Mouse (Mus musculus) left cerebral cortex, adult 8-10 months (tissue): ENCODE measurements at regions not wholly inside any gene's neighbourhood (a gene's known extent, or its start where the extent isn't known, plus 50 kb on each side); places are given as distances from the start of the nearest gene placed in this dataset.
A peak's percentile ranks its signal among the peaks of the same experiment; 100 is the strongest.

Experiments used
- DNase-seq, 2 experiments: peaks; one replicate each; pipeline ENCODE4 v3.0.0; 2022; ENCODE audit warnings: low spot score in 2 of 2

DNA sequence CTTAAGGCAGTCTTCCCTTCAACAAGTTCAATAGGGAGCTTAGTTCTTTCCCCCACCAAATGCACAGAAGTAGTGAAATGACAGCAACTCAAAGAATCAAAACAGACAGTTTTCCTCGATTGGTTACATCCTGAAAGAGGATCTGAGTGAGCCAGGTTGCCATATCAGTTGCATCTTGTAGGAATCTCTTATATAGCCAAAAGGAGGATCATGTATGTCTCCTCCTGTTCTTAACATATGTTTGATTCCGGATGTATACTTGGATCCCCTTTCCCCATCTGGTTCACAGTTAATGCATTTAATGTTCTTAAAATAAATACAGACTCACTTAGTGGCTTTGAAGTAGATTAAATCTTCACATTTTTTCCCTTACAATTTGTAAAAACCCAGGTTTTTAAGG, 1224.0 kb upstream of the Flrt2 start:
- no peak for DNase-seq

DNA sequence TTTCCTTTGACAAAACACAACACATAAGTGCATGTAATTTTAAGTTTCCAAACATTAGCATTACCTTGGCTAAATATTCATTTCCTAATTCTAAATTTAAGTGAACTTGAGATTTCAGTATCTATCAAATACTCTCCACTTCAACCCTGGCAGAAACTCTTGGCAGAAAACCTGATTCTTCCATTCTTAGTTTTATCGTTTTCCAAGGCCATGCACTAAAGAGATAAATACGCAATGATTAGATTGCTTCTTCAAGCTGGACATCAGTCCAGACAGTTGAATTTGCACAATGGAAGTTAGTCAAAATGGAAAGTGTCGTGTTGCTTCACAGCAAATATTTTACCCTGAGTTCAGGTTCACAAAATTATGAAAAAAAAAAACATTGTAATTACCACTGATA, 1223.4 kb upstream of the Flrt2 start:
- no peak for DNase-seq

DNA sequence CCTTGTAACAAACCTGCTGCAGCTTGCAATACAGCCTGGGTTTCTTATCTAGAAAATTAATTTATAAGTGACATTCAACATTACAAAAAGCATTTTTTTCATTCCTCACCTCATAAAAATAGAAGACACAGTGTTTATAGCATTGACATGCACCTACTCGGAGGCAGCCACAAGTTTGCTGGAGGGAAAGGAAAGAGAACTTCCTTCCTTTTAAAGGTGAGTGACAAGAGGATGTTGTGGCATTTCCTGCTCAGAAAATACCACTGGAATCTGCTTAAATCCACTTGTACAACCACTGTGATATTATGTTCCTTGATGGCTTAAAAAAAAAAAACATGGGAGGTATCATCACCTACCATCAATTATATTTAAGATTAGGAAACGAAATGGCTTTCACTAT, 1222.2 kb upstream of the Flrt2 start:
- no peak for DNase-seq

DNA sequence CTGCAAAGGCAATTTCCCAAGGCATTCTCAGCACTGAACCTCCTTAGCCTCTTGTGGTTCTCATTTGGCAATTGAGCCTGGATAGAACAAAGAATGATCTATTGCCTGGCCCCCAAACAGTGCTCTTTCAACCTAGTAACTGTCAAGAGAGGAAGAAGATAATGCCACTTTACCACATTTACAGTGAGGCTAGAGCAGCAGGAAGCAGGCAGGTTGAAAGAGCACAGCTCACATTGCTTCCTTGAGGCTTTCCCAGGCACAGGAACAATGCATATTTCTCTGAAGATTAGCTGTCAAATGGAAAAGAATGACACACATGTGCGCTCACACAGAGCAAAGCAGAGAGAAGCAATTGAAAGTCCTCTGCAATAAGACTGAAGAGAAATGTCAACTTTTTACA, 1221.0 kb upstream of the Flrt2 start:
- DNase-seq: no peak

DNA sequence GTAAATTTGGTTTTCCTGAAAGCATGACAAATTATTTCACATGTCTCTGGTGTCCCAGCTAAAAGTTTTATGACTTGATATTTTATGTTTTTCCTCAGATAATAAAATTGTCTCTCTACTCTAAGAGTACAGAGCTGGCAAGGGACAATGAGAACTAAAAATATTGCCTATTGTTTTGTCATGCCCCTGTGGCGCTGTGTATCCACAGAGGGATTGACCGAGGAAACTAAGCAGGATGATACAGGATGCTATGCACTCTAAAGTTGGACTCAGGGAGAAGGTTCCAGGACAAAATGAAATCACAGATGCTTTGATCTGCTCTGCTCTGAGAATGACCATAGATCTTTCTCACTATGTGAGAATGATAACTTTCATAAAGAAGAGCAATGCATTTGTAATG, 1203.3 kb upstream of the Flrt2 start:
- DNase-seq: no peak

DNA sequence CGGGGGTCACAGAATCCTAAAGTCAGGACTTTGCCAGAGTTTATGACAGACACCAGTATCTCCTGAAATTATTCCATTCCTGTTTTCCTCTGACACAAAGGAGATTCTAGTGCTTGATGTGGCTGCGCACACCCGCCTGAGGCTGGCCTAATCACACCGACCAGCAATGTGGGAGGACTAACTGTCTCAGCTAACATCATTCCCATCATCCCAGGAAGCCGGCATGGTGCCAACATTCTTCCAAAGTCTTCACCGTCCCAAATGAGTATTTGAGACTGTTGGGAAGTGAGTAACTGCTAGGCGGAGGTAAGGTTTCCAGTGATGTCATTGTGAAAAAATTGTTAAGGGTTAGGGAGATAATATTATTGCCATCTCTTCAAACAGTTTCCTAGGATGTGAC, 1183.9 kb upstream of the Flrt2 start:
- no peak for DNase-seq

DNA sequence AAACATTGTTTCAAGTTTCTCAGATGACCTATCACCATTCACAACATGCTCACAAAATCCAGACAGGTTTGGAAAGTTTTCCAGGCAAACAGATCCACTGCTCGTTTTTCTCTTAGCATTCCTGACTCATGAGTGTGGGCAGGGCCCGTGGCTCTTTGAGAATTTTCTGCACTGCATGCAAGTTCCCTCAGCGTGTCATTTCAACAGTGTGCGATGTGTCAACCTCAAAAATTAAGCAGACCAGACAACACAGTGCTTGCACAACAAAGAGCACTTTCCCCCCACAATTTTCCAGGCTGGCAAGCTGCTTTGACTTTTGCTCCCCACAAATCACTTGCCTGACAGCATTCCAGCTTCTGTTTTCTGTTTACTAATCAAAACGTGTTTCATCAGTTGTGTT, 1182.2 kb upstream of the Flrt2 start:
- peak in 1 of 2 experiments; percentile 7 for DNase-seq

DNA sequence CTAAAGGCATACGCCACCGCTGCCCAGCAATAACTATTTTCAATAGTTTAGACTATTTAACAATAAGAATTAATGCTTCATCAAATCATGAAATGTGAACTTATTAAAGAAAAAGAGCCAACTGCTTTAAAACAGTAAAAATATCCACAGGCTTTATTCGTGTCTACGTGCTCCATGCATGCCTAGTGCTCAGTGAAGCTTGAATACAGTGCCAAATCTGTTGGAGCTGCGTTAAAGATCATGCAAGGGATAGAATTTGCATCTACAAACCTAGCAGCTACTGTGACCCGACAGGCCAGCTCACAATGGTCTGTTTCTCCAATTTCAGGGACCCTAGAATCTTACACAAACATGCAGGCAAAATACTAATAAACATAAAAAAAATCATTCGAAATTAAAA, 1147.3 kb upstream of the Flrt2 start:
- no peak for DNase-seq

DNA sequence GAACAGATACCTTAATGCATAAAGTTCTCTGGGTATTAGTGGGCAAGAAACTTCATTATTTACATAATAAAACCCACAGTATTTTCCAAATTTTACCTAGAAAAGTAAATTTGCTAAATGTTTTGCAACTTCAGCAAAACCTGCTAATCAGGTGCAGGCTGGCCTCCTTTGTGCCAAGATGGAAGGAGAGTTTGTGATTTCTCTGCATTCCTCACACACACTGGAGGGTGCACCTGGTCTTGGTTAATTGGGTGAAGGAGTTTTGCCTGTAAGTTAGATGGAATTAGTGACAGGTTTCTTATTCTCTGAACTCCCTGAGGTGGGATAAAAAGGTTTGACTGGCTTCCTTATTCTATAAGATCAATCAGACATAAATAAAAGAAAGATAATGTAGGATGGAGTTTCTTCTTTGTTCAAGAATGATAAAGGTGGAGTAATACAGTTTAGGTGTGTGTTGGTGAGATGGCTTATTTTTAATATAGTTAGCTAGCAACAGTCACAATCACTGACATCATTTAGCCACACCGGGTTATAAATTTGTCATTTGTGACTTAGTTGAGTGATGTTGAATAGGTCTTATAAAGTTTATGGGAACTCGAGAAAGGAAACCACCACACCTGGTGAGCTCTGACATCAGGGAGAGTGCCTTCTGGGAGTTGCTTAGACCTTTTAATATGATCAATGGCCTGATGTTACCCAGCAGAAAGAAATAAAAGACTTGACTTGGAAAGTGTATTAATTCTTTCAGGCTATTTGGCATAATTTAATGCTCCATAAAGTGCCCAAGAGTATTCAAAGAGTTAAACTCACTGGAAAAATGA, 1131.4 kb upstream of the Flrt2 start:
- no peak for DNase-seq

DNA sequence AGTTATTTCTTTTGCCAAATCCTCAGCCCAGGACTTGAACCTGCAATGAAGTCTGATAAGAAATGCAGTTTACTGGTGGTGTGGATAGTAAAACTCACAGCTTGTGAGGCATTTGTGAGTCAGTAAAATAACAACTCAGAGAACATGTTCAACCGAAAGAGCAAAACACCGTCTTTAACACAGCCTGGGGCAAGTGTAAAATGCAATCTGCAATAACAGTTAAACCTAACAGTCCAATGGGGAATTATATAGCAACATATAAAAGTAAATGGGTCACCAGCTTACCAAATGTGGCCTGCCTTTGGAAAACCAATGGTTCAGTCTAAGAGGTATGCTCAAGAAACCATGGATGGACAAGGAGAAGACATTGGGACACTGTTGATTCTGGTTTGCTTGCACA, 1117.0 kb upstream of the Flrt2 start:
- no peak for DNase-seq

DNA sequence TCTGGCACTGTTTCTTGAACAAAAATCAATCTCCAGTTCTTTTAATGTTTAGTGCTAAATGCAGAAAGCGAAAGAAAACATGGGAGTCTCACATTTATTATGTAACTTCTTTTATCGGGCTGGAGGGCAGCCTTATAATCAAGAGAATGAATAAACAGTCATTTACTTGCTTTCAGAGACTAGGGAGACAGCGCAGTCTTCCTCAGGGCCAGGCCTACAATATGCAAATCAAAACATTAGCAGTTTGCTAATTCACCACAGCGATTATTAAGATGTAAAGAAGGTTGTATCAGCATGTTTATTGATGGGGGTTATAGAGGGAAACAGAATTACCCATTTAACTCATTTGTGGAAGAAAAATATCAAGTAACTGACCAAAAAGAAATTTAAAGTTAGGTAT, 1111.7 kb upstream of the Flrt2 start:
- no peak for DNase-seq

DNA sequence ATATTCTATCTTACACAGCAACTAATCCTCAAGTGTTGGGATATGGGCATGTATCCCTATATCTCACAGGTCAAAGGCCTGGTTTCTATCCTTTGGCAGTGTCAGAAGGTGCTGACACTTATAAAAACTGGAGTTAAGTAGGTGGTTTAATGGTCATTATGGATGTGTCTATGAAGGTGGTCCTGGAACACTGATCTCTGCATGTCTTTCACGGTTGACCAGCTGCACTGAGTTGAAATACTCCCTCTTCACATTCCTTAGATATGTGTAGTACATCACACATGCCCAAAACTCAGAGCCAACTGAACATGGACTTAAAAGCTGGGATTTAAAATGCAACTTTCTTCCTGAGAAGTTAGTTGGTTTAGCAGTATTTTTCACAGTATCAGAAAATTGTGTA, 1107.7 kb upstream of the Flrt2 start:
- DNase-seq: no peak

DNA sequence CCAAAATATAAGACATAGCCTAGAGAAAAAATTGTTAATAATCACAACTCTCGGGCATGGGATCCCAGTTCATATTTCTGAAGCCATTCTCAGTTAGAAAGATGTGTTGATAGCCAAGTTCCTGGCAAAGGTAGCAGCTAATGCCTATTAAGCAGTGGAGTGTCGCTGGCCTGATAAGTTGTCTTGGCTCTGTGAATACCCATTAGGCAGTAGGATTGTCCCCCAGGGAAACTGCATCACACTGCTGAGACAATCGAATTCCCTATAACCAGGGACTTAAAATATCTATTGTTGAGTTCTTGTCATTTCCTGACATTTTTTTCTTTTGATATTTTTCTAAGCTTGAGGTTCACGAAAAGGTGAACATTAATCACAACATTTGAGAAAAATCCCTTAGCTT, 1105.0 kb upstream of the Flrt2 start:
- DNase-seq: no peak

DNA sequence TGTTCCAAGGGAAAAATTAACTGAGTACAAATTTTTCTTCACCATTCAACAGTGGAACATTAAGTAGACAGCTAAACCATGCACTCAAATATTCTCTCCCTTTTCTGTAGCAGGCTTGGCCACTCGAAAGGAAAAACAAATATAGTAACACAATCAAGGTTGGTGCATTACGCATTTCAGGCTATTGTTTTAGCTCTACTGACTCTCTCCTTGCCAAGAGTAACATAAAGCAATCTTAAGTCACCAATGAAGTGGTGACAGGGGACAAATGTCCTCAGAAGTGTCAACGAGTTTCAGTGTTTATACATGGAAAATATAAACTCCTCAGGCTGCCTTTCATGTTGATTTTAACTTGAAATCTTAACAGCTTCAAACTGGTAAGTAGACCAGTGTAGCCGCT, 1103.4 kb upstream of the Flrt2 start:
- DNase-seq: no peak

DNA sequence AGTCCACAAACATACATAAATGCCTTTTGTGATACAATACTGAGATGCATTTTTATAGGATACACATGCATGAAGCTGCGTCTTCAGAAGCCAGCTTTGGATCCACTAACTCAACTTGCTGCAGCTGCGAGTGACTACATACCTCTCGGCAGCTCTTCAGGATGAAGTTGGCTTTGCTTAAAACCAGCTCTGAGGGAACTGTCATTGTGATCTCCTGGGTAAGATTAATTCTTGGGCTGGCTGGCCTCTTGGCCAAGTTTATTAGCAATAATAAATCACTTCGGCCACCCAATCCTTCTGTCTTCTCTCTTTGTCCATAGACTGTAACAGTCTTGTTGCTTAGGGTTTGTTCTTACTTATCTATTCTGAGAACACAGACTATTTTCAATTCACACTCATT, 1103.0 kb upstream of the Flrt2 start:
- DNase-seq: no peak

DNA sequence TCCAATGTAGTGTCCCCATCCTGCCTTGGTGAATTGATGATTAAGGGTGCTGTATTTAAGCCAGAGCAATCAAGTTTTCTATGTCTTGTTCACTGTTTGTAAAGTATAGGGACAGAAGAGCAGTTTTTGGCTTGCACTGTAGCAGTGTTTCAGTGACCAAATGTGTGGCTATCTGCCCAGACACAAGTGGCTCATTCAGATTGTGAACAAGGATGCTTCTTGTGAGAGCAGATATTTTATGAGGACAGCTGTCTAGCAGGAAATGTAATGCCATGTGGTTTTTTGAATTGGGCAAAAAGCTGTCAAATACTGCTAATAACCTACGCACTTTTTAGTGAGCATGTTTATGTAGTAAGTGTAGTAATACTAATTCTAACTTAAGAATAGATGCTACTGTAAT, 1086.5 kb upstream of the Flrt2 start:
- DNase-seq: no peak

DNA sequence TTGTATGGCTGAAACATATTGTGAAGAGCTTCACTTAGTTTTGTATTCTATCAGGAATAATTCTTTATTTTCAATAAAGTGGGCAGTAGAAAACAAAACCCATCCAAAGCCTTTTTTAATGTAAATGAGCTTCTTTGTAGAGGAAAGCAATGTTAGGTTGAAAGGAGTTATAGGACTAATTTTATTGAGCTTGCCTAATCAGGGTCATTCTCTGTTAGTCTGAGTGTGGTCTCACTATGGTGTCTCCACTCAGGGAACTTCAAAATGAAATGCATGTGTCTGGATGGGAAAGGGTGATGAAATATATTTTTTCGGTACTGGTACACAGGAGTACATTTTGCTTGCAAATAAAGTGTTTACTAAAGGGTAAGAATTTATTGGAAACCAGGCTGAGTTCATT, 1055.5 kb upstream of the Flrt2 start:
- no peak for DNase-seq

DNA sequence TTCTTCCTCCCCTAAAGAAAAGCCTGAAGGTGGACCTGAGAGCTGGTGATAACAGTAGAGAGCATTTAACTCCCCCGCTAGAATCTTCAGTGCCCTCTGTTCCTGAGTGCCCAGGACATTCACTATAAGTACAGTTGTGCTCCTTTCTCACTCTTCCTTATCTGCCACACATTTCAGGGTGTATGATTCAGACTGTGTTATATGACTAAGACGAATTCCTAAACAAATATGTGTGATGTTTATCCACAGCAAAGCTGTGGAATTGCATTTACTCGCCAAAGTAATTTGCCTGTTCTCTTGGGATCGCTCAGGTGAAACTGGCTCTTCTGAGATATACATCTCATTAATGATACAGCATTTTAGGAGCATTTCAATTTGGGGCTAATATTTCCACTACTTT, 1051.9 kb upstream of the Flrt2 start:
- DNase-seq: no peak

DNA sequence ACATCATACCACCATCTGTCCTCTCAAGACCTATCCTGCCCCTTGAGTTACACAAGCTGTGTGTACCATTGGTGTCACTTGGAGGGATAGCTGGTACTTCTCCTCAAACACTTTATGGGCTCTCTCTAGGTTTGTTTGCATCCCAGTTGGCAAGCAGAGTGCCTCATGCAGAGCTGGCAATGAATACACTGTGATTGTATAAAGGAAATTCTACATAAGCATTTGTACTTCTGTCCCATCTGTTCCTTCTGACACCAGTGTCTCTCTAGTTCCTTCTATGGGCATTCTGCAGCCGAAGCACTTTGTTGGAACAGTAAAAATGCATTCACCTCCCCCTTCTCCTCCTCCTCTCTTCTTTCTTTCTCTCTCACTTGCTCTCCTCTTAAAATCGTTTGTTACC, 1046.7 kb upstream of the Flrt2 start:
- DNase-seq: peak; percentile 3 to 44

DNA sequence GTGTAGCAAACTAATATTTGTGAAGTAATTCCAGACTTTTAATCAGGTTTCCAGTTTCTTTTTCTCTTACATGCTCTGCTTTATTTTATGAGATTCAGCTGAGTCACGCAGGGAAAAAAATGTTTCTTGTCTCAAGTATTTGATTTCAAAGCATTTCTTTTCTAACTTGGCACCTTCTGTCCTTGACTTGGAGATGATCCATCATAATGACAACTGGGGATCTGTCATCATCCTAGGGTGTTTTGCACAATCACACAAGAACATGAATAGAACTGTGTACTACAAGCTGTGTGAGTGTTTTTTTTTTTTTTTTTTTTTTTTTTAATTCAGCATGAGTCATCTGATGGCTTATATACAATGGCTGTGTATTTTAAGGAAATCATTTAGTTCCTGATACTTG, 1022.0 kb upstream of the Flrt2 start:
- DNase-seq: peak in 1 of 2 experiments; percentile 24

DNA sequence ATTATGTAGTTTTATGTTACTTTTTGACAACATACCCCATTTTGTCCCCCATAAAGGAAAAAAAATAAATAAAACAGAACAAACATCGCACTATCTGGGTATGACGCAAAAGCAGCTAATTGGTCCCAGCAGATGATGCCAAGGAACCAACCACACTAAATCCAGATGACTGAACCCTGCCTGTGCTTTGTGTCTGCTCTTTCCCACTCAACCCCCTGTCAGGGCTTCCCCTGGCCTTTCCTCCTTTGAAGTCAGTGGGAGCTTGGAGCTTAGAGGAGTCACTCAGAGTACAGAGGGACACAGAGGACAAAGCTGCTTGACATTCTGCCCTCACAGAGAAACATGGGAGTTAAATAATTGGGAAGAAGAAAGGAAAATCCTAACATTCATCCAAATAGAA, 1017.1 kb upstream of the Flrt2 start:
- no peak for DNase-seq

DNA sequence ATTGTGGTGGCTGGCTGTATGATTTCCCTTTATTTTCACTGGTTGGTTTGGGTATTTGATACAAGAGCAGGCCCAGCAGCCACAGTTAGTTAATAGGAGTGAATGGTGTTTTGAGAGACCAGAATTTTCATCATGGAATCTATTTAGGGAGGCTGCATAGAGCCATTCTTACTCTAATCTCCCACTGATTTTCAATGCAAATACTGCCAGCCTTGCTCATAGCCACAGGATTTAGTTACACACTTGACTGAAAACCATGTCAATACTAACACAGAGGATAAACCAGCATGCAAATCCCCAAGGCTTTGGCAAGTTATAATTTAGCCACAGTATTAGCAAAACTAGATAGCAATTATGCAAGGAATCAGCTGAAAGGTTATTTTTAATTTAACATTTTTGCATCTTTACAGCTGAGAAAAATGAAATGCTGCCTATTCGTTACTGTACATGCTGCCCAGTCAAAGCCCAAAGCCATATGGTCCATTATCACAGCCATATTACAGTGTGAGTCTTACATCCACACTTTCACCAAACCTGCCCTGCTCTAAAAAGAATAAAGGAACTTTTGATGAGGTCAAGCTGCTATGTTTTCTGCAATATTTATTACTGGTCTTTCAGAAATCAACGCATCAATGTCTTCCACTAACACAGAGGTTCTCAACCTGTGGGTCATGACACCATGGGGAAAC, 1000.5 kb upstream of the Flrt2 start:
- DNase-seq: no peak

DNA sequence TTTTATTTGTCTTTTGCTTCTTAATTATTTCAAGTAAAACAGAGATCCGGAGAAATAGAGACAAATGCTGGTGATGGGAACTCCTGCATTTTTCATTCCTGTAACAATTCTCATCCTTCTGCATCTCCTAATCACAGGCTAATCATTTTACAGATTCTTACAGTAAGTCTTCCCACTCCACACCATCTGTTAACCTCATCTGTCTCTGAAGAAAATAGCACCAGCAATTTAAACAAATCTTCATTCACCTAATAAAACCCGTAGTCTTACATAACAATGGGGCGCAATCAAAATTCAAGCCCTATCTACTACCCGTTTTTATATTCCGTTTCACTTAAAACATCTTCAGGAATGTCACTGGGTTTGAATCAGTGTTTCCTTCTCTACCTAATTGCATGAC, 960.6 kb upstream of the Flrt2 start:
- DNase-seq: no peak
